Mouse (Mus musculus) embryonic fibroblast, embryonic 13.5 days (primary cell): Measurements from ENCODE around the gene Minos1.

Source experiments
- CTCF ChIP-seq: IDR thresholded peaks from 2 replicates; pipeline ENCODE4 v1.5.1; 2011; ENCODE audit warnings: mild to moderate bottlenecking, control low read depth, low read length, moderate library complexity, borderline replicate concordance; ENCODE audit not compliant: insufficient read depth
- POLR2A ChIP-seq: IDR thresholded peaks from 2 replicates; pipeline ENCODE4 v1.6.1; 2011; ENCODE audit warnings: low read depth, mild to moderate bottlenecking, control low read depth, low read length, moderate library complexity

GRCm38 (mm10) chr4:139080259-139080658, 50.7 kb downstream of the Minos1 start:
- TF ChIP-seq CTCF (no peak), POLR2A (no peak)
